Mouse (Mus musculus) cerebellum, postnatal 36 days (tissue): ENCODE results near the gene Kcnk1.

Experiments
- DNase-seq, 2 experiments: peaks; one replicate each; pipeline ENCODE4 v3.0.0; 2021 to 2022; ENCODE audit warnings: mixed read lengths in 2 of 2

The Kcnk1 gene

DNA sequence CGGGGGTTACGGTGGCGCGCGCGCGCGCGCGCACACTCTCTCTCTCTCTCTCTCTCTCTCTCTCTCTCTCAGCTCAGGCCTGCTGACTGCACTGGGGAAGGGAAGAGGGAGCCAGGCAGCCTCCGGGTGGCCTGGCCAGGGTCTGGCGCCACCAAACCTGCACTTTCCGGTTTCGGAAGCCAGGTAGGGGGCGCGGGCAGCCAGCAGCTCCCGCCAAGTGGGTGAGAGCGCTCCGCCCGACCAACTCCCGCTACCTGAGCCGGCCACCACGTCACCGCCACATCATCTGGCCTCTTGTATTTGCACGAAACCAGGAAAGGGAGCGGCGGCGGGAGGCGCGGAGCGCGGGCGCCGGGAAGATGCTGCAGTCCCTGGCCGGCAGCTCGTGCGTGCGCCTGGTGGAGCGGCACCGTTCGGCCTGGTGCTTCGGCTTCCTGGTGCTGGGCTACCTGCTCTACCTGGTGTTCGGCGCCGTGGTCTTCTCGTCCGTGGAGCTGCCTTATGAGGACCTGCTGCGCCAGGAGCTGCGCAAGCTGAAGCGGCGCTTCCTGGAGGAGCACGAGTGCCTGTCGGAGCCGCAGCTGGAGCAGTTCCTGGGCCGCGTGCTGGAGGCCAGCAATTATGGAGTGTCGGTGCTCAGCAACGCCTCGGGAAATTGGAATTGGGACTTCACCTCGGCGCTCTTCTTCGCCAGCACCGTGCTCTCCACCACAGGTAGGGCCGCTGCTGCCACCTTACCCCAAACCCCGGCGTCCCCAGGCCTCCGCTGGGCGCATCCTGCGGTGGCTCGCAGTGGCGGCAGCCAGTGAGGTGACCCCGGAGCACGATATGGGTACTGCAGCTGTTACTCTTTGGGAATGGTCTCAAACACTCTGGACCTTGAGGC is at the start of gene Kcnk1:
TSS of gene Kcnk1 (plus strand) at position 70 of the 886 bp plus-strand sequence.
- peak; percentile 87 to 89 for DNase-seq

DNA sequence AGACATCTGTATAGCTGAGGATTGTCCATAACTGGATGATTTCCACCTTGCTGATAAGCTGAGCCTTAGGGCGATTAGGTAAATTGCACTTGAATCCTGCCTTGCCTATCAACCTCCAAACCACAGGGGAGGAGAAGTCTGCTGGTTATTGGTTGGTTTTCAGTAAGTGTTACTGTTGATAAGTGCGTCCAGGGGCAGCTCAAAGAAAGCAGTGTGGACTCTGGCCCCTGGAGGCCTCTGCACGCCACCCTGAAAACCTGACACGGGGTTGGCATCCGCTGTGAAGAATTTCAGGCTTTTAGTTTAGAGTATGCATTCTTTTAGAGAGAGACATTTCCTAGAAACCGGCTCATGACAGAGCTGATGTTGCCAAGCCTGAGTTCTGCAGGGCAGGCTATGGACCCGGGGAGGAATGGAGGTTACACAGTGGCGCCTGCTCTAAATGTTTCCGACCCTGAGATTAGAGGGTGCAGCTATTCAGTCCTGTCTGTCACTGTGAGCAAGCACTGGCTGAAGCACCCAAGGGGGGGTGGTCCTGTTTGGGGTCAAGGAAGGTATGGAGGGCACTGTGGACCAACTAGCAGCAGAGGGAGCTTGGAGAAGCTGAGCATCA is 46.2 kb upstream of the Kcnk1 start:
- no peak for DNase-seq

DNA sequence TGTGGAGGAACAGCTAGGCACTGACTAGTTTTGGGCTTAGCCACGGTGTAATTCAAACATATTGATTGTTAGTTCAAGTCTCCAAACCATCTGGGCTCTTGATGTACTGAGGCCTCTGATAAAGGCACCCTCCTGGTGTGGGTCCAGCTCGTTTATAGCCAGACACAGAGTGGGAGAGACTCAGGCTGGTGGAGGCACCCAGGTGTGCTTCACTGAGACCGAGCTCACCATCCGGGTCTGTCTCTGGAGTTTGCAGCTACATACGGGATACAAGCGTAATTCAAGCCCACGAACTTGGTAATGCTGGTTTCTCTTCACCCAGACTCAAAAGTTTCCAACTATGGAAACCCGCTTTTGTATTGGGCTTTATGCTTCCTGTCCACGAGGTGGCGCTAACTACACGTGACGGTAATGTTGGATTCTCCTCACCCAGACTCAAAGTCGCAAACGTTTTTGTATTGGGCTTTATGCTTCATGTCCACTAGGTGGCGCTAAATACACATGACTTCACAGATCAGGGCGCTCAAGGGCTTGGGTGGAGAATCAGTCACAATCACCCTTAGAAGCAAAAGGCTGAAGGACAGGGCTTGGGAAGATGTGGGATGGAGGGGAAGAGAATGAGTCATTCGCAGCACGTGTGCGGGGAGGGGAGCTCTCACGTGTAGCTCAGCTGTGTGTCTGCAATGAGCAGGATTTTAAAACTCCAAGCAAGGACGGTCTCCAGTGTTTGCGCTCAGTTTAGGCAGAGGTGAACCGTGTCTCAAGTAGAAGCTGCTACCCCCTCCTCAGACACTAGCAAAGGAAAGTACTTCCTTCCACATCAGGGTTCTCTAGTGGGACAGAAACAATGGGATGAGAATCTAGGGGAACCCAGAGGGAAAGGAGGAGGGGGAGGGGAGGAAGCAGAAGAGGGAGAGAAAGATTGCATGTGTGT is 44.7 kb upstream of the Kcnk1 start:
- DNase-seq, result peak; percentile 83 to 88

DNA sequence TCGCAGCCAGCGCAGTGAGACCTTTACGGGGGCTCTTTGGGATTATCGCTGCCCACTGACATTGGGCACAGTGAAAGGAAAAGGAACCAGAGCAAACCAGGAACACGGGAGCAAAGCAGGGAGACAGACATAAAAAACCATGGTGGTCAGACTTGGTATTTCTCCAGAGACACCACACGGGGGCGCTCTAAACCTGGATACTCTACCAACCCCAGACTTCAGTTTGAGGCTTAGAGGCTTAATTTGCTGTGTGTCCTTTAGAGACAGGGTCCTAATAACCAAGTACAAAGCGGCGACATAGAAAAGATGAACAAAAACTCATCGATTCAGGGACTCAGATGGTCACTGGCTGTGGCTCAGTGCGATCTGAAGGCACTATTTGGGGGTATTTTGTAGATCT is 39.3 kb upstream of the Kcnk1 start:
- DNase-seq, result peak; percentile 79 to 83

DNA sequence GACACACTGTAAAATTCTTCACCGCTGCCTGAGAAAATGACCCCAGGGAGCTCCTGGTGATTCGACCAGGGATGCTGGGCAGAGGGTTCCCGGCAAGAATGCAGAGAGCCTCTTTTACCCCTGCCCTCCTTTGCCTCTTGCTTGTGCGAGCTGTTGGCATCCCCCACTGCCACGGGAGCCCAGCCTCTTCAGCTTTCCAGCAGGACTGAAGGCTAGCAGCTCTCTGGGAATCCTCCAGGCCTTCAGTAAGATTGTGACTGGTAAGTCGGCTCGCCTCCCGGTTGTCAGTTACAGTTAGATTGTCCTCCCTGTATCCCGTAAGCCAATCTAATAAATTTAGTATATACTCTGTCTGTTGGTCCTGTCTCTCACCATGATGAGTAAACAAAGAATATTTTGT is 38.2 kb upstream of the Kcnk1 start:
- no peak for DNase-seq

DNA sequence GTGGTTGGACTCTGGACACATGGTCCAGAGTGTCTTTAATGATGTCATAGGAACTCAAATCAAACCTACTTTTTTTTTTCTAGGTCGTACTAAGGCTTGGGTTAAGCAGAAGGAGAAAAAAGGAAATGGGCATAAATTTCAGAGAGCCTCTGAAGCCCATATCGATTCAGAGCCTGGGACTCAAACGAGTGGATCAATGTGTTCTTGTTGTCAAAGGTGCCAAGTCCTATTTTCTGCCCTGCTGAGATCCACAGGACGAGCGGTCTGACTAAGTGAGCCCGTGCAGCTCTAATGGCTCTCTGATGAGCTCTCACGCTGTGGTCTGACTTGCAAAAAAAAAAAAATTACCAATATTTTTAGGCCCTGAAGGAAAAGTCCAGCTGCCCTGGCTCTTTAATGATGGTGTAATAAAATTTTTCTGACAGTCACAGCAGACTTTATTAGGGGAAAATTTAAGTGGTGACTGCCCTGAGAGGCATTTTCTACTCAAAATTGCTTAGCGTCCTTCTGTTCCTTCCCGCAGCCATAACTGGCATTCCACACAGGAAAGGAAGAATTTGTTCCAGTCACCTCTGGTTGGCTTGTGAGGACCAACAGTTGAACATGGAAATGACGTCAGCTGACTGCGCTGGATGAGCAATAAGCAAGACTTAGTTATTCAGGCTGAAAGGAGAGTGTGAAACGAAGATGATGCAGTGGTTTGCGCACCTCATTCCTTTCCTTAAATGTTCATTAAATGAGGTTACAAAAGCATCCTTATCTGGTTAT is 37.6 kb upstream of the Kcnk1 start:
- DNase-seq, result no peak

DNA sequence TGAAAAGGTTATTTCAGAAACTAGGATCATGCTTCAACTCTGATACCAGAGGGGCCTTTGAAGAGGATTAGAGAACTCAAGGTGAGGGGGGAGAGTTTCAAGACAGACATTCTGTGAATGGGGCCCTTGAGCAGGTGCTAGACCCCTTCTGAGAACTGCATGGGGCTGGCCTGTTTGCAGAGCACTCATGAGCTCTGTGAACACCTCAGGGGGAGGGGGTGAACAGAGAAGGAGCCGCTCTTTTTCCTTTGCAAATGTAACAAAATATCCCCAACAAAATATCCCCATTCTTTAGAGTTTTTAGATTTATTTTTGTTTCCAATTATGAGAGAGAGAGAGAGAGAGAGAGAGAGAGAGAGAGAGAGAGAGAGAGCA is 37.0 kb upstream of the Kcnk1 start:
- no peak for DNase-seq

DNA sequence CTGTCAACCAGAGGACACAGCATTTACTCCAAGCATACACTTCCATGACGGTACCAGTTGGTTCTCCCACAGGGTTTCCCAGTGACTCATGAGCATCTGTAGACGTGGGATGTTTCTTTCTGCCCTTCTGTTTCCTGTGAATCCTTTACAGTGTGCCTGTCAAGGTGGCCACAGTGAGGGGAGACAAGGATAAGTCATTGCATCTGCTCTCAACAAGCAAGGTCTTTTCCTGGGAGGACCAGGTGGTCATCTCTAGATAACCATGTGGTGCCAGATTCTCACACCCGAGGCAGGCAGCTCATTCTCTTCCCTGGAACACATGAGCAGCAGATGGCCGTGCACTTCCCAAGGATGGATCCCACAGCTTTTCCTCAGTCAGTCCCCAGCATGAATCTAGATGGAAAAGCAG is 35.6 kb upstream of the Kcnk1 start:
- DNase-seq, result peak; percentile 80 to 85

DNA sequence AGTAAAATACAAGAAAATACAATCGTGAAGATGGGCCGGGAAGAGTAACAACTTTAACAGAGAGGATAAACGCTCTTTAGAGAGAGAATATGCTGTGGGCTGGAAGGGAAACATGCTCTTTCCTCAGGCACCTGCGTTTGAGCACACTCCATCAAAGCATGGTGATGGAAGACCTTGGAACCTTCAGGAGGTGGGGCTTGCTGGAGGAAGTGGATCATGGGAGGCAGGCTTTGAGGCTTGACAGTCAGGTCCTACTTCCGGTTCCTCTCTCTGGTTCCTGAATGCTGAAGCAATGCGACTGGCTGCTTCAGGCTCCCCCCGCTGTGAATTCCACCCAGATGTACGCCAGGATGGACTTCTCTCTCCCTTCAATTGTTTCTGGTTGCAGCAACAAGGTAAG is 34.9 kb upstream of the Kcnk1 start:
- peak; percentile 71 to 72 for DNase-seq

DNA sequence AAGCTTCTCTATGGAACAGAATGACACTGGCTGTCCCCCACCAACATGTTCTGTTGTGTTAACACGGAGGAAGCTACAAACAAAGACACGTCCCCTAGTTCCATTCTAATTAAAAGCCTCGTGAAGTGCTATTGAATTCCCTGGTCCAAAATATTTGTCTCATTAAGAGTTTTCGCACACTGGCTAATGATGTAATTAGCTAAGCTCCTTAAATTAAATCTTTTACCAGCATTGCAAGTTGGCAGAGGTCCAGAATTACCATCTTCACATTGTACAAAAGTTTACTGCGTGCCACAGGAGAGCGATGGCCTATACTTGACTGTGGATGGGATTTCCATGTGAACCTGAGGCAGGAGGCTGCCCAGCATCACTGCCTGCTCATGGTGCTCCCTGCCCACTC is 33.2 kb upstream of the Kcnk1 start:
- DNase-seq, result no peak

DNA sequence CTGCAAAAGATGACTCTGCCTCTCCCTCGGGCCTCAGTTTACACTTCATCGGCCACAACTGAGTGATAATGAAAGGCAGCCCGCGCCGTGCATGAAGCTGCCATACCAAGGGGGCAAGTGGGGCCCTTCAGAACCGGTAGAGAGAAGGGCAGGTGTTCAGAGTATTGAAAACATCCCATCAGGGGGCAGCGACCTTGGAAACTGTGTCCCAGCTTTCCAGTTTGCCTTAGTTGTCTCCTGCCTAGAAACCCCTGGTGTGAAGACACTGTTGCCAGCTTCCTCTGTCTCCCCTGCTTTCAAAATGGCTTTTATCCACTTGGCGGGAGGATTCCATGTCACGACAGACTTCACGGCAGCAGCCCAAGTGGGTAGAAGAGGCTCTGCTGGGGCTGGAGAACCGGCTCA is 31.2 kb upstream of the Kcnk1 start:
- peak; percentile 39 to 53 for DNase-seq

DNA sequence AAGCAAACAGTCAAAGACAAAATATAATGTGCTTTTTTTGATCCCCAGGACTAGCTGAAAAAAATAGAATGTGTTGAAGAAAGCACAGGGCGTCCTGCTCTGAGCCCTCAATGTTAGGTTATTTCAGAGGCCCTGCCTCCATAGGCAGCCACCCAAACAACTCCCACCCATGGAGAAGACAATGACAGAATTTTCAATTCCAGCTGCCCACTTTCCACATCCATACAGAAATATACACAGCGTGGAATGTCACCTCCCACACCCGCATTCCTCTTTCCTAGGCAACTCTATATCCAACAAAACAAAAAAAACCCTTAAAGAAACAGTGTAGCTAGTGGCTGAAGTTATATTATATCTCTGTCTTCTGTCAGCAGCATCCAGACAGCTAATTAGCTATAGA is 23.6 kb upstream of the Kcnk1 start:
- no peak for DNase-seq

DNA sequence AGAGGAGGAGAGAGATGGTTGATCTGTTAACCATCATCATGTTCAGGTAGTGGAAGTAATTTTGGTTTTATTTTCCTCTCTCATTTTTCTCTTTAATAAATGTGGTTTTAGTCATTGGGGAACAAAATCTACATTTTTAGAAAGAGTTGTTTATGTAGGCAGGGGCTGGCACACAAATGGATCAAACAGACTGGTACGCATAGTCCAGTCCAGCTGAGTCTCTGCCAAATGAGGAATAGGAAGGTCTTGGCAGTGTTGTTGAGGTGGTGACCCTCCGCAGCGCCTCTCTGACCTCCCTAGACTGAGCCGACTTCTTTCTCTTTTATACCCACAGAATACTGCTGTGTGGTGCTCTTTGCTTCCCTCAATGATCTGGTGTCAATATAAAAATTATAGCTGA is 19.0 kb upstream of the Kcnk1 start:
- DNase-seq, result no peak

DNA sequence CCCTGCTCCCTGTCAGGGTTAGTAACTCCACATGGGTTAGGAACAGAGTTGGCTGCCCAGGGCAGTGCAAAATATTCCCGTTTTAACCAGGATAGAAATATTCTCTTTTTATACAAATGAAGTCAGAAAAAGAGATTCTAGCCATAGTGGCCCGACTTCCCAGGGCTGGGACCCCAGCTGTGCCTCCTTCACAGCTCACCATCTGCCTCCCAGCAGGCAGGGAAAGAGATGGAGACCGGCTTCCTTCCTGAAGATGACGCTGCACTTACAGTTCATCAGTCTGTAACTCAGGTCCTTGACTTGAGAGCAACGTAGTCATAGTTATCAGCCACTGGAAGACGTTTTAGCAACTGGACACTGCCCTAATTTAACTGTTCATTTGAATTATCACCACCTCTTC is 14.1 kb upstream of the Kcnk1 start:
- DNase-seq, result peak; percentile 63 to 66

DNA sequence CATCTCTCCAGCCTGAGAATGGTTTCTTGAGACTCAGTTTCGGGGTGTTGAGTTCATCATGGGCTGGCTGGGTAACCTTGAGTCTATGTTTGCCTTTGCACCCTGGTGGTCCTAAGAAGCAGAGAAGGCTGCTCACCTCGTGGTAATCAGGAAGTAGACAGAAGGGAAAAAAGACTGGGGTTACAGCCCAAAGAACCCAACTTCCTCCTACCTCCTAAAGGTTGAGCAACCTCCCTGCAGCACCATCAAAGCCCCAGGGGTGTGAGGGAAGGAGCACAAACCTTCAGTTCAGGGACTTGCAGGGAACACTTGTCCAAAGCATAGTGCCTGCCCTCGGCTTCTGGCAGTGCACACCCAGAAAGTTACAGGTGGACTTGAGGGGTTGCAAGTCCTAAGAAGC is 11.5 kb upstream of the Kcnk1 start:
- no peak for DNase-seq

DNA sequence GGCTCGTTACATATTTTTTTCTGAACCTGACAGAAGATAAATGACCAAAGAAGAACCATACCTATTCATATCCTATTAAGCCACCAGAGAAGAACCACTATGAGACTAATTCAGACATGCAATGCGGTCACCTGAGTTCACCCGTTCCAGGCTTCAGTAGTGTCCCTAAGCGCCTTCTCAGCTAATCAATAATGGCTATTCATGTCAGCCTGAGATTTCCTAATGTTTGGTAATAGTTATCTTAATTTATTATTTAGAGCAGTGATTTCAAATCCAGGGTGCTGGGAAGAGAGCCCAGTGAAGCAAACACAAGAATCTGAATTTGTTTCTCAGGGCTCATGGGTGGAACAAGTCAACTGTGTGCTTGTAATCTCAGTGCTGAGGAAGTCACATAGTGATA is 10.8 kb upstream of the Kcnk1 start:
- no peak for DNase-seq

DNA sequence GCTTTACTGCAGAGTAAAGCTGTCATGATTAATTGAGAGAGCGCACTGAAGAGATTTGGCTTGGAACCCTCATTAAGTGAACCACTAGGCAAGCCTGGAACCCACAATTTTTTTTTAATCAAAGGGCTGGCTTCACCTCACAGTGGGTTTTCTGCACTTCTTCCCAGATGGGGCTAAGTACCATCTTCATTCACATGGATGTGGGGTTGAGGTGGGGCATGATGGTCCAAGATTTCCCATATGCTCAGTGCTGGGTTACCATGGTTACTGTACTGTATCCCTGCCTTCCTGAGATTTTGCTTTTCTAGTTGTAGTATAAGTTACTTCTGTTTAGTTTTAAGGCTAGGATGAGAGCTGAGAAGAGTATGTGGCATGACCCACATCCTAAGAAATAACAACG is 9.6 kb upstream of the Kcnk1 start:
- DNase-seq, result no peak

DNA sequence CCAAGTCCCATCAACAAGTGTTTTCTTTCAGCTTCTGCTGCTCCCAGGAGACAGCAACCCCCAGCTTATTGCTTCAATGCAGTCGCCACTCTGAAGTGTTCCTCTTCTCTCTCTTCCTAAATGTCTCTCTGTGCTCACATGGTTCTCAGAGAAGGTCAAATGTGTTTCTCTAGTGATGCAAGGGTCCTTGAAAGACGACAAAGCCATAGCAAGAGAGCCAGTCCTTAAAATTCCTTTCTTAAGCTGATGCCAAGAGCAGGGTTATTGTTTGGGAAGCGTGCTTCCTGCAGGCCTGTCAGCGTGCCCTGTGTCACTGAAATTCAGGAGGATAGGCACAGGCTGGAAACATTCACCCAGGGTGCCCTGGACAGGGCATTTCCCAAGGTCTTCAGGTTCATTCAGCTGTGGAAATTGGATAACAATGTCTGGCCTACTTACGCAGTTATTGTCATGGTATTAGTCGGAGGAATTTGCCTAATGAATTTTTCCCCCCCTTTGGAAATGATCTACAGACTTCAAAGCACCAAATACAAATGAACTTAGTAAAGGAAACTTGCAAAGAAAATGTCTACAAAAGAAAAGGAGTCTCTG is 7.9 kb upstream of the Kcnk1 start:
- no peak for DNase-seq

DNA sequence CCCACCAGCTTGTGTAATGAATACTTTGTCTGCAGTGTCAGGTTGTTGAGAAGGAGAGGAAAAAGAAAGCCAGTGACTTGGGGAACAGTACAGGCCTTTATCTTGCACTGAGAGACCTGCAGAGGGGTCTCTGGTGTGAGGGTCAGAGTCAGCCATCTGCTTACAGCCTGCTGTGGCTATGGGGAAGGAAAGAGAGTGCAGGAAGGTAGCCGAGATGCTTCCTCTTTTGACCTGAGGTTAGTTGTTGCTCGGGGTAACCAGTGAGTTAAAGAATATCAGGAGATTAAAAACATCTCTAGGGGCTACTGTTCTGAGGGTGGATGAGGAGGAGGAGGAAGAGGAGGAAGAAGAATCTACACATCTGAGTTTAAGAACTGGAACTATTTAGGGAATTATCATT is 7.0 kb upstream of the Kcnk1 start:
- DNase-seq, result no peak

DNA sequence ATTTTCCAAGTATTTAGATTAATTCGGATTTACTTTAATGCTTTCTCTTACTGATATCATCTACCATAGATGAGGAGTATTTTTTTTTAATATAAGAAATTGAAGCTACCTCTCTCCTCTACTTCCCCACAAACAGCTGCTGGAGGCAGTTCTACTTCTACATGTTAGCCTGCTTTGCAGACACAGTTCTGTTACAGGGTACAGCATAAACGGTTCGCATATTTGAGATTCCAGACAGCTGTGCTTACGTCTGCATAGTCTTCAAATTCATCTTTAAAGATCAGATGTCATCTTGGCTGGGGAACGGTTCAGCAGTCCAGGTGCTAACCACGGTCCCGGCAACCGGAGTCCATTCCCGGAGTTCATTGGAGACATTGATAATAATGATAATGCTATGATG is 1.3 kb upstream of the Kcnk1 start:
- no peak for DNase-seq

DNA sequence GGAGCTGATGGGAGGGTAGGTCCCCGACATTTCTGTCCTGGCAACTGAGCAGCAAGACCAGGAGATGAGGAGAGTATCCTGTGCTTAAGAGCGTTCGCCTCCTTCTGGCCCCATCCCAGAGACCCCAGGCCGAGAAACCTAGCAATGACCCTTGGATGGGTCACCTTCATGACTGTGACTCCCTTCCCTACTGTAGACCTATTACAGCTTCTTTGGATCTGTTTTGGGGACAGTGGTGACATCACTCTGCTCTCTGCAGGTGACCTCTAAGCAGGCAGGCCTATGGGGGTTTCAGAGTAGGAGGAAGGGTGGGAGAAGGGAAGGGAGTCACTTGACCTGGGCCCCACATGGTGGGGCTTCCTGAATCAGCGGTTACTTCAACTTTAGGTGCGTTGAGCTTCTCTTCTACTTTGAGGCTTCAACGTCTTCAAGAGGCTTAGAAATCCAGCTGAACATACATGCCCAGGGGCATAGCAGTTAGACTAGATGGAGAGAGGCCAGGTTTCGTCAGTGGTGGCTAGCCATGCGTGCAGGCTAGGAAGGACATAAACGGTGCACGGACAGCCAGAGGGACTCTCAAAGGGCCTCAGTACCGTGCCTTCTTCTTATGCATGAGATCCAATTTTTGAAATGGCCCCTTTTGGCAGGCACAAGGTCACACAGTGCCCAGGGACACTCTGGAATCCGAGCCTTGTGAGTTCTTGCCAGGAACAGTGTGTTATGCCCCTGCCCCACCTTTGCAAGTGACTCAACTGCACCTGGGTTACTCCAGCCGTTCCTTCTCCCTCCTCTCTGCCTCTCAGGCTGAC is 1.3 kb downstream of the Kcnk1 start:
- peak in 1 of 2 experiments; percentile 67 for DNase-seq
